Mouse (Mus musculus) bone marrow, adult 2 months (tissue): ENCODE measurements at regions not wholly inside any gene's neighbourhood (a gene's known extent, or its start where the extent isn't known, plus 50 kb on each side); places are given as distances from the start of the nearest gene placed in this dataset.

Experiments
- H3K27ac ChIP-seq: fragments of 200-500 bp; 2 replicates; pipeline ENCODE4 v1.5.1; 2012; ENCODE audit warnings: low read depth, mild to moderate bottlenecking, control low read depth, inconsistent platforms, low read length; ENCODE audit not compliant: control insufficient read depth, poor library complexity, insufficient read depth
- H3K4me1 ChIP-seq: fragments of 200-500 bp; 2 replicates; pipeline ENCODE4 v1.6.1; 2011; ENCODE audit warnings: low read length; ENCODE audit not compliant: control insufficient read depth, insufficient read depth
- H3K4me3 ChIP-seq: fragments of 200-500 bp; replicated peaks from 2 replicates; pipeline ENCODE3; 2011; ENCODE audit warnings: mild to moderate bottlenecking, low read depth, low read length, control low read depth; ENCODE audit not compliant: control insufficient read depth
- CTCF ChIP-seq: fragments of 200-500 bp; IDR thresholded peaks from 2 replicates; pipeline ENCODE4 v1.5.1; 2011; ENCODE audit warnings: low read length, control low read depth; ENCODE audit not compliant: control insufficient read depth, insufficient read depth
- POLR2A ChIP-seq: fragments of 200-500 bp; IDR thresholded peaks from 2 replicates; pipeline ENCODE4 v1.6.1; 2011; ENCODE audit warnings: low read depth, mild to moderate bottlenecking, control low read depth, low read length, borderline replicate concordance; ENCODE audit not compliant: control insufficient read depth
- WGBS: fragments of 180-500 bp; shearing (Covaris S2); methylation state at CpG from one replicate; pipeline ENCODE4 v1.1.7; 2018; 5-methylcytosine and 5-hydroxymethylcytosine counted together

- H3K27ac ChIP-seq, result peak overlapping the region; percentile 49; the same call in 1 of the 2 replicates
- no peak overlapping the region for H3K4me3 ChIP-seq
- H3K4me1 ChIP-seq, result peaks cover 9% of the 10 kb centered on the region
- TF ChIP-seq CTCF (no peak), POLR2A (no peak)
- 29% methylated on average over 14 of the region's 14 CpGs for WGBS
Observed at GRCm38 (mm10) chr8:126526864-126527571, 52.2 kb upstream of the Tarbp1 start.

GRCm38 (mm10) chr8:126525575-126525974, 50.7 kb upstream of the Tarbp1 start:
- Histone ChIP-seq H3K4me1 (peaks cover 10% of the 10 kb centered on the region; the same call in 1 of the 2 replicates), H3K4me3 (no peak overlapping the region), H3K27ac (no peak overlapping the region)
- 82% methylated on average over 1 of the region's 1 CpGs for WGBS
- no peak for TF ChIP-seq CTCF
- TF ChIP-seq POLR2A, result no peak
